Mouse (Mus musculus): ENCODE results near the gene Rnpepl1.

Gene Rnpepl1

GRCm38 (mm10) chr1:92910239-92910885, at the start of gene Rnpepl1:
TSS of gene Rnpepl1 (plus strand) at chr1:92910783.
- DNase-seq: peak; percentile 71 to 82

GRCm38 (mm10) chr1:92861503-92861902, 49.1 kb upstream of the Rnpepl1 start:
- no peak for DNase-seq

GRCm38 (mm10) chr1:92863268-92863667, 47.3 kb upstream of the Rnpepl1 start:
- DNase-seq: no peak

GRCm38 (mm10) chr1:92866170-92866569, 44.4 kb upstream of the Rnpepl1 start:
- DNase-seq: no peak

- DNase-seq: no peak
Measured at GRCm38 (mm10) chr1:92869985-92870384, 40.6 kb upstream of the Rnpepl1 start.

- no peak for DNase-seq
Measured at GRCm38 (mm10) chr1:92872666-92873065, 37.9 kb upstream of the Rnpepl1 start.

- no peak for DNase-seq
Measured at GRCm38 (mm10) chr1:92874011-92874410, 36.6 kb upstream of the Rnpepl1 start.

GRCm38 (mm10) chr1:92875360-92876111, 35.0 kb upstream of the Rnpepl1 start:
- DNase-seq: no peak

GRCm38 (mm10) chr1:92877431-92877978, 33.1 kb upstream of the Rnpepl1 start:
- DNase-seq: no peak

- DNase-seq: no peak
Measured at GRCm38 (mm10) chr1:92878066-92878741, 32.4 kb upstream of the Rnpepl1 start.

GRCm38 (mm10) chr1:92879266-92879665, 31.3 kb upstream of the Rnpepl1 start:
- no peak for DNase-seq

GRCm38 (mm10) chr1:92880101-92880500, 30.5 kb upstream of the Rnpepl1 start:
- DNase-seq: no peak

- no peak for DNase-seq
Measured at GRCm38 (mm10) chr1:92881982-92882381, 28.6 kb upstream of the Rnpepl1 start.

- no peak for DNase-seq
Measured at GRCm38 (mm10) chr1:92888901-92889655, 21.5 kb upstream of the Rnpepl1 start.

- no peak for DNase-seq
Measured at GRCm38 (mm10) chr1:92892791-92893190, 17.8 kb upstream of the Rnpepl1 start.

GRCm38 (mm10) chr1:92893896-92894295, 16.7 kb upstream of the Rnpepl1 start:
- no peak for DNase-seq

- peak; percentile 33 to 67 for DNase-seq
Measured at GRCm38 (mm10) chr1:92895089-92895488, 15.5 kb upstream of the Rnpepl1 start.

GRCm38 (mm10) chr1:92902786-92903185, 7.8 kb upstream of the Rnpepl1 start, which contains the start of gene Ankmy1:
TSS of gene Ankmy1 (minus strand) at chr1:92902906.
- no peak for DNase-seq

GRCm38 (mm10) chr1:92903627-92904026, 7.0 kb upstream of the Rnpepl1 start:
- DNase-seq: no peak

GRCm38 (mm10) chr1:92905703-92906310, 4.8 kb upstream of the Rnpepl1 start:
- DNase-seq: no peak

GRCm38 (mm10) chr1:92906779-92907631, 3.6 kb upstream of the Rnpepl1 start, which contains the start of gene Dusp28:
TSS of gene Dusp28 (plus strand) at chr1:92906981.
- DNase-seq: peak; percentile 76 to 80
